Mouse (Mus musculus) liver, embryonic 13.5 days (tissue): ENCODE results near the gene Eme2. TPM values are rescaled to one million over a fixed set of nuclear protein-coding genes. Genes with fewer than 3 reads are reported as not detected.
A peak's percentile ranks its signal among the peaks of the same experiment; 100 is the strongest.

Experiments
- ATAC-seq: fragments of 200-750 bp; cut with Nextera tagmentation; 2 replicates; pipeline ENCODE4 v1.8.0; 2017; ENCODE audit warnings: low read depth, mild to moderate bottlenecking, moderate number of reproducible peaks, moderate library complexity
- DNase-seq: peaks from one replicate; pipeline ENCODE4 v3.0.0; 2022
- H3K27ac ChIP-seq: fragments of 300-500 bp; sonication (generic); 2 replicates; pipeline ENCODE4 v1.5.1; 2015; ENCODE audit warnings: moderate library complexity, mild to moderate bottlenecking, inconsistent platforms
- H3K27me3 ChIP-seq: fragments of 300-500 bp; sonication (generic); 2 replicates; pipeline ENCODE4 v1.6.1; 2015; ENCODE audit warnings: mild to moderate bottlenecking, inconsistent platforms
- H3K36me3 ChIP-seq: fragments of 300-500 bp; sonication (generic); 2 replicates; pipeline ENCODE4 v1.6.1; 2015; ENCODE audit warnings: mild to moderate bottlenecking, inconsistent platforms
- H3K4me1 ChIP-seq: fragments of 300-500 bp; sonication (generic); replicated peaks from 2 replicates; pipeline ENCODE4 v1.6.1; 2015; ENCODE audit warnings: inconsistent platforms
- H3K4me2 ChIP-seq: fragments of 300-500 bp; sonication (generic); 2 replicates; pipeline ENCODE4 v1.6.1; 2015; ENCODE audit warnings: inconsistent platforms, mild to moderate bottlenecking, moderate library complexity
- H3K4me3 ChIP-seq: fragments of 300-500 bp; sonication (generic); replicated peaks from 2 replicates; pipeline ENCODE4 v1.5.1; 2015; ENCODE audit warnings: mild to moderate bottlenecking, inconsistent platforms
- H3K9ac ChIP-seq: fragments of 300-500 bp; sonication (generic); 2 replicates; pipeline ENCODE4 v1.6.1; 2015; ENCODE audit warnings: mild to moderate bottlenecking, inconsistent platforms
- H3K9me3 ChIP-seq: fragments of 300-500 bp; sonication (generic); replicated peaks from 2 replicates; pipeline ENCODE4 v1.6.1; 2016; ENCODE audit warnings: inconsistent platforms
- WGBS: fragments of 180-500 bp; shearing (Covaris S2); methylation state at CpG from one replicate; pipeline ENCODE4 v1.1.7; 2015; ENCODE audit not compliant: insufficient replicate concordance; 5-methylcytosine and 5-hydroxymethylcytosine counted together
- polyA plus RNA-seq: library from polyadenylated mRNA; unstranded; fragments of >200 nt; fragmentation: Nextera tagmentation; extraction: Ambion mirVana; gene quantifications from 2 replicates; pipeline ENCODE4 v1.2.1, GENCODE M21; 2015

The Eme2 gene
- polyA plus RNA-seq, 1 experiment from 2014 or later: 13.8 TPM

DNA sequence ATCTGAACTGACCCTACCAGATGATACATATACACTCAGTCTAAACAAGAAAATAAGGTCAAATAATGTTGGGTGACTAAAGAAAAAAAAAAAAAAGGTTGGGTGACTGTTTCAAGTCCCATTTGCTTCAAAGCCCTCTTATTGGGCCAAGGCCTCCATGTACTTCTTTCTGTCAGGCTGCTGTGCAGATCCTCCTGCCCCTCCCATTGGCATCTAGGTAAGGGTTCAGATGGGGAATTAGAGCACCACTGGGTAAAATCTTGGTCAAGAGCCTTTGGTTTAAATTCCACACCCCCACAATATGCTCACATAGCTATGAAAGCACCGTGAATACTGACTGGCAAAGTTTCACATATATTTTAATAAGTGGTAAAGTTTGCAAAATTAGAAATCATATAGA is 28.4 kb upstream of the Eme2 start:
- Histone ChIP-seq H3K9ac (no peak overlapping the region), H3K4me3 (no peak overlapping the region), H3K27me3 (no peaks in the 10 kb centered on the region), H3K4me2 (no peak overlapping the region), H3K9me3 (no peaks in the 10 kb centered on the region), H3K4me1 (no peaks in the 10 kb centered on the region), H3K36me3 (peaks cover 96% of the 10 kb centered on the region), H3K27ac (no peak overlapping the region)
- 87% methylated on average over 1 of the region's 1 CpGs for WGBS
- DNase-seq (no peak), ATAC-seq (no peak)

DNA sequence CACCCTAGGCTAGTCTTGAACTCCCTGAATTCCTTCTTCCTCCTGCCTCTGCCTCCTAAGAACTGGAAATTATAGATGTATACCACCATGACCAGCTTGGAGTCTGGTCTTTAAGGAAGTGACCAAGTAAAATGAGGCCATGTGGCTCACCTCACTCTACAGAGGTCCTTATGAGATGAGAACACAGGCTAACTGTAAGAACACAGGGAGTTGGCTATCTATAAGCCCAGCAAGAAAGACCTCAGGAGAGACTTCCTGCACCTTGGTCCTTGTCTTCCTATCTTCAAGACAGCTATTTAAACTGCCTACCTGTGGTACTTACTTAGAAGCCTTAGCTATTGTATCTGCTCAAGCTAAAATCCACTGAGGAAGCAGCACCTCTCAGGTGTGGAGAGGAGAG is 19.1 kb upstream of the Eme2 start:
- Histone ChIP-seq H3K9ac (no peak overlapping the region), H3K27me3 (no peaks in the 10 kb centered on the region), H3K36me3 (peaks cover 98% of the 10 kb centered on the region), H3K4me3 (no peak overlapping the region), H3K9me3 (no peaks in the 10 kb centered on the region), H3K4me2 (no peak overlapping the region), H3K27ac (no peak overlapping the region), H3K4me1 (no peaks in the 10 kb centered on the region)
- DNase-seq (no peak), ATAC-seq (no peak)

DNA sequence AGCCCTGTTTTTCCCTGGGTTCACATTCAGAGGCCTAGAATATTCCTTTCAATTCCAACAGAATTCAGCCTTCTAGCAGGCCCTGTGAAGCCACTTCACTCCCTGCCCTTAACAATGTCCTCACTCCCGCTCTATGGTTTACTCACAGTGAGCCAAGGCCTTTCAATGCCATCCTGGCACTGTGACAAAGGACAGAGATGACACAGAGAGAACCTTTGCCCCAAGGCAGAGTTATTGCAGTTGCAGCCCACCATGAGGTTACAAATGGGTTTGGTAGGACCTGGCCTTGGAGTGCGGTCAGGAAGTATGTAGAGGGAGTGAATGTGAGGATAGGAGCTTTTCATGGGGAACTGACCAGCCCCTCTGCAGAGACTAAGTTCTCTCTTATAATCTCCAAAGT is 12.7 kb upstream of the Eme2 start:
- Histone ChIP-seq H3K9ac (peak overlapping the region; percentile 6; the same call in 1 of the 2 replicates), H3K4me3 (no peak overlapping the region), H3K27me3 (no peaks in the 10 kb centered on the region), H3K4me2 (no peak overlapping the region), H3K27ac (peak overlapping the region; percentile 43; the same call in 1 of the 2 replicates), H3K4me1 (peaks cover 26% of the 10 kb centered on the region), H3K36me3 (peaks cover 99% of the 10 kb centered on the region), H3K9me3 (no peaks in the 10 kb centered on the region)
- 95% methylated on average over 2 of the region's 2 CpGs for WGBS
- ATAC-seq (no peak), DNase-seq (no peak)

DNA sequence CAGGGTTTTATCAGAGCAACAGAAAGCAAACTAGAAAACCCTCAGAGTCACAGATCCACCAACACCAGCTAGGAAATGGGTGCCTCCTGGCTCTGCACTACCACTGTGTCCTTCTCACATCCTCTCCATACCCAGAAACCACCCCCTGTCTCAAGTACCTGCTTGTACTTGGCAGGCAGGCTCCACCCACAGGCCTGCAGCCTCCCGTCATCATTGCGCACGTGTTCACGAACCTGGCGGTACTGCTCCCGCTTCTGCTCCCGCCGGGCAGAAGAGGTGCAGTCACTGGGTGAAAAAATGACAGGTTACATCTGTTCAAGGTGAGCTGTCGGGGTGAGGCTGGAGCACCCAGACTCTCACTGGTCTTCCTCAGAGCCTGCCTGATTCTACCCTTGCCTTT is 8.9 kb upstream of the Eme2 start:
- no peaks in the 10 kb centered on the region for H3K9me3 ChIP-seq
- peak overlapping the region; percentile 98 for H3K27ac ChIP-seq
- H3K27me3 ChIP-seq: no peaks in the 10 kb centered on the region
- H3K4me3 ChIP-seq: no peak overlapping the region
- WGBS: 86% methylated on average over 9 of the region's 9 CpGs
- ATAC-seq: no peak
- H3K4me1 ChIP-seq: peaks cover 49% of the 10 kb centered on the region
- H3K36me3 ChIP-seq: peaks cover 99% of the 10 kb centered on the region
- H3K4me2 ChIP-seq: no peak overlapping the region; the same call in 1 of the 2 replicates
- H3K9ac ChIP-seq: peak overlapping the region; percentile 67
- DNase-seq: no peak

DNA sequence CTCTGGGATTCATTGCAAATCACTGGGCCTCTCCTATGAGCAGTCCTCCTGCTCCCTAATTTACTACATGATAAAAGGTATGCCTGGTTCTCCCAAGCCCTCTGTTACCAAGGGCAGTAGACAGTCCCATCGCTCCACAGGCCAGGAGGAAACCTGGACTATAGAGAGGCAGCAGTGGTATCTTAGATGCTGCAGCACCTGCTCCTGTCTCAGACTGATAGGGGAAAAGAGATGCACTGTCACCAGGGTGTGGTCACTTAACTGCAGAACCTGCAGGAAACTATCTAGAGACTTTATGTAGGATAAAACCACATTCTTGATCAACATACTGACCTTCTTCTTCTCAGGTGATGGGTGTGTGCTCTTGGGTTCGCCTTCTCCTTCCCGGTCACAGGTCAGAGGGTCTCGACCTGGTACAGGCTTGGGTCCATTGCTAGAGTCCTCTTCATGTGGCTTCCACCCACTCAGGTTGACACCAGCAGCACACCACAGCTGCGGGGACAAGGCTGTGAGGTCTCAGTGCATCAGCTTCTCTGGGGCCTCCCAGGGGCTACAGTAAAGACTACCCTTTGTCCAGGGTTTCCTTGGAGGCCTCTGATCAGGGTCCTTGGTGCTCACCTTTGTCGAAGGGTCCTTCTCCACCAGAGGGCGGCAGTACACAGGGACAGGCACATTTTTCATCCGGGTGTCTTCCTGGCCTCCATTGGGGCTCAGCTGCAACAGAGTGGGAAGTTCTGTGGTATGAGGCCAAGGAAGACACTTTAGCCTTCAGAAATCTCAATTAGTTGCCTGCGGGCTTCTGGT is 8.0 kb upstream of the Eme2 start:
- Histone ChIP-seq H3K4me2 (peak overlapping the region; percentile 61), H3K4me3 (peak overlapping the region; percentile 38), H3K36me3 (peaks cover 99% of the 10 kb centered on the region), H3K27ac (peak overlapping the region; percentile 98), H3K27me3 (no peaks in the 10 kb centered on the region), H3K9me3 (no peaks in the 10 kb centered on the region), H3K4me1 (peaks cover 58% of the 10 kb centered on the region), H3K9ac (peak overlapping the region; percentile 67)
- WGBS: 32% methylated on average over 9 of the region's 9 CpGs
- peak; percentile 86 for DNase-seq
- ATAC-seq: peak; percentile 98

DNA sequence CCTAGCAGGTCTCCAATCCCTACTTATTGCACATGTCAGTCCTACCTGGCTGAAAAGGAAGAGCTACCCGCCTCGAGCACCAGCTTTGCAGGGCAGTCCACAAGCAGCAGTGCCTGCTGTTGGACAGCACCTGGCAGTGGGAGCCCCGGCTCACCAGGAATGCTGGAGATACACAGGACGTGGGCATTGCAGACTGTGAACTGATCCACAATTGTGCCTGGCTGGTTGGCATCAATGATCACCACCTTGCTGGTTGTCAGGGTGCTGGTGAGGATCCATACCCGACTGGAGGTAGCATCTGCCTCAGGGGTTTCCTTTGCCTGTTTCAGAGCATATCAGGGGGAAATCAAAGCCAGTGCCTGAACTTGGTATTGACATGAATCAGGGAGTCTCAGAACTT is 7.2 kb upstream of the Eme2 start:
- Histone ChIP-seq H3K4me3 (peak overlapping the region; percentile 38; the same call in 1 of the 2 replicates), H3K4me1 (peaks cover 65% of the 10 kb centered on the region), H3K36me3 (peaks cover 99% of the 10 kb centered on the region), H3K27ac (peak overlapping the region; percentile 98), H3K9ac (peak overlapping the region; percentile 64), H3K9me3 (no peaks in the 10 kb centered on the region), H3K4me2 (peak overlapping the region; percentile 61), H3K27me3 (no peaks in the 10 kb centered on the region)
- 83% methylated on average over 5 of the region's 5 CpGs for WGBS
- no peak; the same call in 1 of the 2 replicates for ATAC-seq
- no peak for DNase-seq

DNA sequence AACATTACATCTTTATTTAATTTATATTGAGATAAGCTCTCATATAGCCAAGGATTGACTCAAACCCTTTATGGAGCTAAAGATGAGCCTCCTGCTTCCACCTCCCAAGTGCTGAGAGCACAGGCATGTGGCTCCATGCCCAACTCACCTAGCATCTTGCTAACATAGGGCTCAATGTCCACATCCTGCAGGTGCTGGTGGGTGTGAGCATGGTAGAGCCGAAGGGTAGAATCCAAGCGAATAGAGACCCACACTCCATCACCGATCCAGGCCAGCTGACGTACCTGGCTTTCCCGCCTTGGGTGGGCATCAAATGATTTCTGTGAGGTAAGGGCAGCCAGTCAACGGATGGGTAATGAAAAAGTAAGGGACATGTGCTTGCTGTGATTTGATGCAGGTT is 5.1 kb upstream of the Eme2 start:
- no peak overlapping the region for H3K4me2 ChIP-seq
- peaks cover 79% of the 10 kb centered on the region for H3K4me1 ChIP-seq
- H3K27me3 ChIP-seq: no peaks in the 10 kb centered on the region
- no peak overlapping the region for H3K4me3 ChIP-seq
- no peak for ATAC-seq
- H3K9me3 ChIP-seq: no peaks in the 10 kb centered on the region
- H3K9ac ChIP-seq: no peak overlapping the region
- H3K36me3 ChIP-seq: peaks cover 82% of the 10 kb centered on the region
- no peak for DNase-seq
- 89% methylated on average over 6 of the region's 6 CpGs for WGBS
- H3K27ac ChIP-seq: 0 out of 2 replicates have a peak overlapping the region, but pooled peaks have one; percentile 90

DNA sequence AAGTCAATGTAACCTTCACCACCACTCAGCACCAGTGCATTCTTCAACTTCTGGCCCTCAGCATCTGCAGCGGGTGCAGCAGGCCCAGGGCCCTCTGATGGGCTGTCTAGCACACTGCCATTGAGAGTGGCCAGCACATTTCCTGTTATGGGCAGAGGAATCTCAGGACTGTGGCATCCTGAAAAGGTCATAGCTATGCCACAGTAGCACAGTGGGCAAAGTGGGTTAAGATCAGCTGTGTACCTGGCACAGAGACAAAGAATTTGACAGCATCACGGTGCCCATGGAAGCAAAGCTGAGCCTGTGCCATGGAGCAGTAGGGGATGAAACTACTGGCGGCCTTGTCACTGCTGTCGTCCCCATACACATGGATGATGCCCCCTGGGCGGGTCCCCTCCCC is 4.3 kb upstream of the Eme2 start:
- no peaks in the 10 kb centered on the region for H3K9me3 ChIP-seq
- no peak overlapping the region for H3K4me2 ChIP-seq
- ATAC-seq (no peak), DNase-seq (no peak)
- WGBS: 82% methylated on average over 5 of the region's 5 CpGs
- H3K4me1 ChIP-seq: peaks cover 74% of the 10 kb centered on the region
- H3K27ac ChIP-seq: peak overlapping the region; percentile 90
- peaks cover 74% of the 10 kb centered on the region for H3K36me3 ChIP-seq
- no peak overlapping the region for H3K9ac ChIP-seq
- H3K4me3 ChIP-seq: no peak overlapping the region
- no peaks in the 10 kb centered on the region for H3K27me3 ChIP-seq

DNA sequence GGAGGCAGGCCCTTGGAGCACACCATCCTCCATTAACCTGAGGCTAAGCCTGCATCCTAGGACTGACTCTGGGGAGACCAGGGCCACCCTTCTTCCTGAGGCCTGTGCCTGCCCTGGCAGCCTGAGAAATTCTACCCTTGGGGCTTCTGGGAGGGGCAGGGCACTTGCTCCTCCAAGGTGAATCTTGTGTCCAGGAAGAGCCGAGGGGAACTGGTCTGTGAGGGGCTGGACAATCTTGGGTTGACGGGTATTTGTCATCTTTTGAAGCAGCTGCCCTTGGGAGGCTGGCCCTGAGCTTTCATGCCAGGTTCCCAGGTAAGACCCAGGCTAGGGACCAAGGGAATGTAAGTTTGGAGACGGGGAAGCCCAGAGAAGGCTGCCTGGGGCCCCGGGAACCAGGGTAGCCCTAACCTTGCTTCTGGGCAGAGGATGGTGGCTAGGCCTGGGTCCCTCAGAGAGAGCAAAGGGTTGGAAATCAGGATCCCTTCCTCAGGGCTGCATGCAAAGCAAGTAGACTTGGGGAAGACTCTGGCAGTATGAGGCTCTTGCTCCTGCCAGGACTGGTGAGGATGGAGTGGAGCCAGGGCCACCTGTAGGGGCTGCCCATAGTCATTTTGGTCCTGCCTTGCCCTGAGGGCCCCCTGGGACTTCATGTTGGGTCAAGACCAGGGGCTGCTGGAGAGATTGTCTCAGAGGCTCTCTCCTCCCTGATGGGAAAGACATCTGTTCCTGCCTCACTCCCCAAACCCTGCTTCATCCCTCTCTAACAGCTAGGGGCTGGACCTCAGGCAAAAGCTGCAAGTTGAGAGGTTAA is 3.4 kb upstream of the Eme2 start:
- Histone ChIP-seq H3K4me1 (peaks cover 74% of the 10 kb centered on the region), H3K4me3 (peak overlapping the region; percentile 95), H3K27ac (peak overlapping the region; percentile 90)

DNA sequence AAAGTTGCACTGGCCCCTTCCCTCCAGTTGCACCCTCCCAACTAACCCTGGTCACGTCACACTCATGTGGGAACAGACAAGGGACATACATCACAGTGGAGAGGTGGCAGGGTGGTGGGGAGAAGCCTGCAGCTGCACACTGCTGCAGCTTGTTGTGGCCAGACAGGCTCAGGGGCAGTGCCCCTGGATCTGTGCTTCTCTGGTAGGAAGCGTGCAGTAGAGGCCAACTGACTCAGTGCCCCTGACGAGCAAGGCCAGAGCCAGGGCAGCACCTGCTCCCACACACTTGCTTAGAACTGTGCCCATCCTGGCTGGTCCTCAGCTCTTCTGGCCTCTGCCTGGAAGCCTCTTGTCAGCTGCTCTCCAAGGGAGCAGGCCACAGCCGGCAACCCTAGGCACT is 2.7 kb upstream of the Eme2 start:
- Histone ChIP-seq H3K9me3 (no peaks in the 10 kb centered on the region), H3K9ac (peak overlapping the region; percentile 95), H3K4me1 (peaks cover 71% of the 10 kb centered on the region), H3K4me3 (peak overlapping the region; percentile 95), H3K36me3 (peaks cover 73% of the 10 kb centered on the region), H3K4me2 (peak overlapping the region; percentile 96), H3K27me3 (no peaks in the 10 kb centered on the region), H3K27ac (peak overlapping the region; percentile 90)
- no peak for ATAC-seq
- WGBS: 76% methylated on average over 4 of the region's 4 CpGs
- no peak for DNase-seq

More for the DNA sequence above, 3.4 kb upstream of the Eme2 start:
- peaks cover 72% of the 10 kb centered on the region for H3K36me3 ChIP-seq
- H3K9ac ChIP-seq: peak overlapping the region; percentile 95
- WGBS: 84% methylated on average over 4 of the region's 4 CpGs
- H3K27me3 ChIP-seq: no peaks in the 10 kb centered on the region
- no peaks in the 10 kb centered on the region for H3K9me3 ChIP-seq
- H3K4me2 ChIP-seq: peak overlapping the region; percentile 96
- DNase-seq: no peak
- no peak for ATAC-seq

DNA sequence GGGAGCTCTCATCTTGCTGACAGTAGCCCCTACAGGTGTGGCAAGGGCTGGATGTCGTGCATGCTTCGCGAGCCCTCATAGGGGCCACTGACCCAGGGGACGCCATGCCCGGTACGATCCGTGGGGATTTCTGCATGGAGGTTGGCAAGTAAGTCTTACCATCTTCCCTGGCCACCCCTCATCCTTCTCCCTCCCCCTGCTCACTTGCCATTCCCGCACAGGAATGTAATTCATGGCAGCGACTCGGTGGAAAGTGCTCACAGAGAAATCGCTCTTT is 2.0 kb upstream of the Eme2 start:
- Histone ChIP-seq H3K9me3 (no peaks in the 10 kb centered on the region), H3K4me2 (peak overlapping the region; percentile 96), H3K4me1 (peaks cover 65% of the 10 kb centered on the region), H3K4me3 (peak overlapping the region; percentile 95), H3K9ac (peak overlapping the region; percentile 95), H3K36me3 (peaks cover 73% of the 10 kb centered on the region), H3K27ac (peak overlapping the region; percentile 90), H3K27me3 (no peaks in the 10 kb centered on the region)
- ATAC-seq: no peak
- DNase-seq: no peak
- 48% methylated on average over 11 of the region's 11 CpGs for WGBS
